Mouse (Mus musculus): Measurements from ENCODE around the gene Osbpl5.
A peak's percentile ranks its signal among the peaks of the same experiment; 100 is the strongest.
"Not testable (repeated sequence)": the region's sequence is repeated elsewhere in the genome, so short reads cannot be mapped to it uniquely, and the experiment has no call there.

Osbpl5 gene

DNA sequence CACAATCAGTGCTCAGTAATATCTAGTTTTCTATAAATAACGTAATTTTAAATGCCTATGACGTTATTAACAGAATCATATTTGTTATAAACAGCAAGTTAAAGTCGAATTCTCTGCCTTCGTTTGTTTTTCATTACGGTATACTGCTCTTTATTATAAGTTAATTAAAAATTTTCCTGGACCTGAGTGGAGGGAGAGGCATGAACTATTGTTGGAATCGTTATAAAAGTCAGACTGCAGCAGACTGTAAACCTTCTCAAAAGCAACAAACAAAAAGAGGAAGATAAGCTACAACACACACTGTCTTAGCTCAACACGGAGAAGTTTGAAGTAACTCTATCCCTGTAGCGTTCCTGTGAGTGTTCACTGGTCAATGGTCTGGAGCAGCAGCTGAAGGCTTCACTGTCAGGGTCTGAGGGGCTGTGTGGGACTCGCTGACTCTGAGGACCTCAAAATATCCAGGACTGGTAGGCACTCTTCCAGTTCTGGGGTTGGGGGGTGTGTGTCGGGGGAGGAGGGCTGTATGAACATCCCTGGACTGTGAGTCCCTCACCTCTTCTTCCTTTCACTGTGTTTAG, 106.9 kb downstream of the Osbpl5 start:
- not testable (repeated sequence) for DNase-seq (ENCODE audit: inconsistent age in 2 of 2, low spot score in 1 of 2)

DNA sequence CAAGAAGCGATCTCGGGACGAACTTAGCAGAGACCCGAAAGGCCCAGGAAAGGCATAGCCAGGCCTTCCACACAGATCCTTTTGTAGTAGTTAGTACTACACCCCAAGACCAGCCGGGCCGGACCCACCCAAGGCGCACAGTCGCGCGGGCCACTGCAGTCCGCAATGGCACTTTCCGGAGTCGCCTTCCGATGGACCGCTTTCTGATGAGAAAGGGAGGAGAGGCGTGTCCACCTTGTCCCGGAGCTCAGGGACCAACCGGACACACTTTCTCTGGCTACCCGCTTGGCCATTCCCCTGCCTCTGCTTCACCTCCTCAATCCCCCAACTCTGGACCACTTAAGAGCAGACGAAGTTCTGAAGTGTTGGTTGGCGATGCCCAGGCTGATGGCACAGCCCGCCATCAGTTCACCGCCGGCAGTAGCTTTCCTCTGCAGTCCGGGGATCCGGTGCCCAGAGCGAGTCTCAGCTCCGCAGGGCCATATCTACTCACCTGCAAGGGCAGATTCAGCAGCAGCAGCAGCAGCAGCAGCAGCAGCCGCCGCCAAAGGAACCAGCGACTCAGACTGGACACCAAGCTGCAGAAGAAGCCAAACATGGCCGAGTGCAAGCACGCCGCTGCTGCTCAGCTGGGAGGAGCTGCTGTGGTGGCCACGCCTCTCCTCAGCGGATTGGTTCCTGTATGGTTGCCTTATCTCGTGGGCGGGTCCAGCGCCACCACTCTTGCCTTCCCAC, 107.6 kb downstream of the Osbpl5 start, which contains the start of gene Tnfrsf22:
Gene Tnfrsf22, minus strand, starts transcription at position 628 of the 735 bp plus-strand sequence.
- DNase-seq (ENCODE audit: inconsistent age in 2 of 2, low spot score in 1 of 2): peak; percentile 87 to 93

DNA sequence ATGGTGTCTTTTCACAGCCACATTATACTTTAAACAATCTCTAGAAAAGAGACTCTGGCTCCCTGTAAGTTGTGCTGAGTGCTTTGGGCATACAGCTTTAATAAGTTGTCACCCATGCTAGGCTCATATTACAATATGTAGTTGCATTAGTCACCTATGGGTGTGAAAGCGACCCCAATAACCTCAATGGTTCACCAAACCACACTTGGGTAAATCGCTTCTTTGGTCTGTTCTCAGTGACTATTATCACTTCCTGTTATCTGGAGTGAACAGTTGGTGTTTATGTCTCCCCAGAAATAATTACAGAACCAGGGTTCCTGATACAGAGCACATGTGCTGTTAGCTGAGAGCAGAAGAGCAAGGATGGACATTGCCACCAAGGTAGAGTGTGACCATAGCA, 112.8 kb downstream of the Osbpl5 start:
- not testable (repeated sequence) for DNase-seq (ENCODE audit: inconsistent age in 2 of 2, low spot score in 1 of 2)
